Mouse (Mus musculus) heart, embryonic 13.5 days (tissue): Measurements from ENCODE around the gene Ptcd1. TPM values are rescaled to one million over a fixed set of nuclear protein-coding genes. Genes with fewer than 3 reads are reported as not detected.
A peak's percentile ranks its signal among the peaks of the same experiment; 100 is the strongest.

Source experiments
- ATAC-seq: fragments of 200-750 bp; cut with Nextera tagmentation; 2 replicates; pipeline ENCODE4 v1.8.0; 2017; ENCODE audit warnings: moderate TSS enrichment; ENCODE audit not compliant: insufficient number of reproducible peaks, low FRiP score, low TSS enrichment; ENCODE audit errors: extremely low read depth
- H3K27ac ChIP-seq: fragments of 300-500 bp; sonication (generic); replicated peaks from 2 replicates; pipeline ENCODE4 v1.5.1; 2015; ENCODE audit warnings: moderate library complexity, mild to moderate bottlenecking, inconsistent platforms
- H3K27me3 ChIP-seq: fragments of 300-500 bp; sonication (generic); replicated peaks from 2 replicates; pipeline ENCODE4 v1.6.1; 2015; ENCODE audit warnings: mild to moderate bottlenecking, inconsistent platforms
- H3K36me3 ChIP-seq: fragments of 300-500 bp; sonication (generic); 2 replicates; pipeline ENCODE4 v1.6.1; 2015; ENCODE audit warnings: mild to moderate bottlenecking, inconsistent platforms
- H3K4me1 ChIP-seq: fragments of 300-500 bp; sonication (generic); 2 replicates; pipeline ENCODE4 v1.6.1; 2015; ENCODE audit warnings: inconsistent platforms
- H3K4me2 ChIP-seq: fragments of 300-500 bp; sonication (generic); 2 replicates; pipeline ENCODE4 v1.6.1; 2015; ENCODE audit warnings: inconsistent platforms, mild to moderate bottlenecking, moderate library complexity
- H3K4me3 ChIP-seq: fragments of 300-500 bp; sonication (generic); 2 replicates; pipeline ENCODE4 v1.5.1; 2015; ENCODE audit warnings: moderate library complexity, mild to moderate bottlenecking, inconsistent platforms
- H3K9ac ChIP-seq: fragments of 300-500 bp; sonication (generic); 2 replicates; pipeline ENCODE4 v1.6.1; 2015; ENCODE audit warnings: inconsistent platforms, mild to moderate bottlenecking, moderate library complexity
- H3K9me3 ChIP-seq: fragments of 300-500 bp; sonication (generic); 2 replicates; pipeline ENCODE4 v1.6.1; 2016; ENCODE audit warnings: inconsistent platforms
- WGBS: fragments of 180-500 bp; shearing (Covaris S2); methylation state at CpG from one replicate; pipeline ENCODE4 v1.1.7; 2015; ENCODE audit warnings: mixed read lengths; 5-methylcytosine and 5-hydroxymethylcytosine counted together
- polyA plus RNA-seq: library from polyadenylated mRNA; unstranded; fragments of >200 nt; fragmentation: Nextera tagmentation; extraction: Ambion mirVana; gene quantifications from 2 replicates; pipeline ENCODE4 v1.2.1, GENCODE M21; 2015

The Ptcd1 gene
- polyA plus RNA-seq, 1 experiment from 2014 or later, result 11.6 TPM

DNA sequence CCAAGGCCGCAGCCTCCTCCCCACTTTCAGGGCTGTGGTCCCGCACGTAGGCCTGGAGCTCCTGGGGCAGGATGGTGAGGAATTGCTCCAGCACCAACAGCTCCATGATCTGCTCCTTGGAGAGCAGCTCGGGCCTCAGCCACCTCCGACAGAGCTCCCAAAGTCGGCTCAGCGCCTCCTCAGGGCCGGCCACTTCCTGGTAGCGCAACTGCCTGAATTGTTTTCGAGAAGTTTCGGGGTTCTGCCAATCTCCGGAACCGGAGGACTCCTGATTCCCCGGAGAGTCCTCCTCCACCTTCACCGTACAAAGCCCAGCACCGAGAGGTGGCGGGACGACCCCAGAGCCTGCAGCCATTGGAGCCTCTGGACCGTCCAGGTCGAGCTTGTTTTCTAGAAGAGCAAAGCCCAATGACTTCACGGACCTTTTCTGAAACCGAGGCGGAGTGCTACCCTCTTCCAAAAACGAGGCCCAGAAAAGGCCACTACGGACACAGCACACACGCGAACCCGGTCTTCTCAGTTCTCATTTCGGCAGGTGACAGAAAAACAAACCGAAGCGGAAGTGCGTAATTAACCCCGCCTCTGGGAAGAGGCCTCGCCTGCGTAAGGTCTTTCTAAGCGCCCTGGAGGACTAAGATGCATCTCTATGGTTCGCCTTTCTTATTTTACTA lies 34.5 kb upstream of the Ptcd1 start, which contains the start of gene Zkscan14:
TSS of gene Zkscan14 (minus strand) at position 548 of the 671 bp plus-strand sequence.
- H3K27me3 ChIP-seq, result no peaks in the 10 kb centered on the region
- peak within 1 kb of the TSS; percentile 54 for H3K27ac ChIP-seq
- H3K4me3 ChIP-seq, result peak within 1 kb of the TSS; percentile 61
- peak within 1 kb of the TSS; percentile 78 for H3K4me2 ChIP-seq
- no peaks in the 10 kb centered on the region for H3K9me3 ChIP-seq
- peaks cover 29% of the 10 kb centered on the region for H3K4me1 ChIP-seq
- H3K9ac ChIP-seq, result peak within 1 kb of the TSS; percentile 87
- ATAC-seq, result peak; percentile 45; the same call in 1 of the 2 replicates
- WGBS, result 1% methylated on average over 37 of the region's 37 CpGs
- H3K36me3 ChIP-seq, result peaks cover 19% of the 10 kb centered on the region

GRCm38 (mm10) chr5:145200387-145200786 lies 33.5 kb upstream of the Ptcd1 start:
- ATAC-seq, result no peak
- Histone ChIP-seq H3K9me3 (no peaks in the 10 kb centered on the region), H3K9ac (peak overlapping the region; percentile 87; the same call in 1 of the 2 replicates), H3K4me3 (peak overlapping the region; percentile 61), H3K4me1 (peaks cover 18% of the 10 kb centered on the region), H3K27me3 (no peaks in the 10 kb centered on the region), H3K4me2 (peak overlapping the region; percentile 78), H3K36me3 (peaks cover 29% of the 10 kb centered on the region), H3K27ac (no peak overlapping the region)
- WGBS, result 76% methylated on average over 7 of the region's 7 CpGs

GRCm38 (mm10) chr5:145191962-145192361 lies 25.1 kb upstream of the Ptcd1 start, which contains the start of gene Atp5j2:
Atp5j2 (minus strand) TSS chr5:145192062.
- peaks cover 32% of the 10 kb centered on the region for H3K4me1 ChIP-seq
- ATAC-seq, result no peak
- H3K27ac ChIP-seq, result peak within 1 kb of the TSS; percentile 91
- H3K27me3 ChIP-seq, result no peaks in the 10 kb centered on the region
- H3K9me3 ChIP-seq, result no peaks in the 10 kb centered on the region
- H3K9ac ChIP-seq, result peak within 1 kb of the TSS; percentile 89
- WGBS, result 83% methylated on average over 2 of the region's 2 CpGs
- H3K4me3 ChIP-seq, result peak within 1 kb of the TSS; percentile 83
- H3K4me2 ChIP-seq, result peak within 1 kb of the TSS; percentile 86
- peaks cover 59% of the 10 kb centered on the region for H3K36me3 ChIP-seq

GRCm38 (mm10) chr5:145190875-145191798 lies 24.2 kb upstream of the Ptcd1 start:
- under 1% methylated on average over 41 of the region's 41 CpGs for WGBS

DNA sequence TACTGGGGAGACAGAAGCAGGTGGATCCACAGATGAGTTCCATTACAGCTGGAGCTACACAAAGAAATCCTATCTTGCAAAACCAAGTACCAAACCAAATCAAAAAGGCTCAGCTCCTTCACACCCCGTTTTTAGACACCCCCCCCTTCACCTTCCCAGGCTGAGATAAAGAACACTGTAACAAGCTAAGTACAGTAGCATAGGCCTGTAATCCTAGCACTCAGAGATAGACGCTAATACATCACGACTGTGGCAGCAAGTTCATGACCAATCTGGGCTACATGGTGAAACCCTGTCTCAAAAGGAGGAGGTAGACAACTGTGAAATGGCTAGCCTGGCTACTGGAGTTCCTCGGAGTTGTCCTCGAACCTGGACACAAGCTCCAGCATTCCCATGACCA lies 23.5 kb upstream of the Ptcd1 start:
- Histone ChIP-seq H3K4me1 (peaks cover 32% of the 10 kb centered on the region), H3K27ac (peak overlapping the region; percentile 91), H3K27me3 (no peaks in the 10 kb centered on the region), H3K9me3 (no peaks in the 10 kb centered on the region), H3K36me3 (peaks cover 60% of the 10 kb centered on the region), H3K4me2 (peak overlapping the region; percentile 86), H3K4me3 (peak overlapping the region; percentile 83), H3K9ac (peak overlapping the region; percentile 89)
- ATAC-seq, result no peak
- WGBS, result 21% methylated on average over 5 of the region's 5 CpGs

More at GRCm38 (mm10) chr5:145190875-145191798, 24.2 kb upstream of the Ptcd1 start:
- H3K27ac ChIP-seq, result peak overlapping the region; percentile 91
- H3K4me3 ChIP-seq, result peak overlapping the region; percentile 83
- peak; percentile 80; the same call in 1 of the 2 replicates for ATAC-seq
- H3K36me3 ChIP-seq, result peaks cover 60% of the 10 kb centered on the region
- H3K27me3 ChIP-seq, result no peaks in the 10 kb centered on the region
- H3K4me1 ChIP-seq, result peaks cover 32% of the 10 kb centered on the region
- H3K9me3 ChIP-seq, result no peaks in the 10 kb centered on the region
- H3K4me2 ChIP-seq, result peak overlapping the region; percentile 86
- peak overlapping the region; percentile 89 for H3K9ac ChIP-seq

- H3K4me1 ChIP-seq, result peaks cover 32% of the 10 kb centered on the region
- no peaks in the 10 kb centered on the region for H3K27me3 ChIP-seq
- 84% methylated on average over 6 of the region's 6 CpGs for WGBS
- no peak overlapping the region for H3K27ac ChIP-seq
- peak overlapping the region; percentile 83 for H3K4me3 ChIP-seq
- ATAC-seq, result no peak
- H3K36me3 ChIP-seq, result peaks cover 60% of the 10 kb centered on the region
- peak overlapping the region; percentile 86 for H3K4me2 ChIP-seq
- H3K9ac ChIP-seq, result peak overlapping the region; percentile 89
- H3K9me3 ChIP-seq, result no peaks in the 10 kb centered on the region
Measured at GRCm38 (mm10) chr5:145189416-145189815, 22.5 kb upstream of the Ptcd1 start.

DNA sequence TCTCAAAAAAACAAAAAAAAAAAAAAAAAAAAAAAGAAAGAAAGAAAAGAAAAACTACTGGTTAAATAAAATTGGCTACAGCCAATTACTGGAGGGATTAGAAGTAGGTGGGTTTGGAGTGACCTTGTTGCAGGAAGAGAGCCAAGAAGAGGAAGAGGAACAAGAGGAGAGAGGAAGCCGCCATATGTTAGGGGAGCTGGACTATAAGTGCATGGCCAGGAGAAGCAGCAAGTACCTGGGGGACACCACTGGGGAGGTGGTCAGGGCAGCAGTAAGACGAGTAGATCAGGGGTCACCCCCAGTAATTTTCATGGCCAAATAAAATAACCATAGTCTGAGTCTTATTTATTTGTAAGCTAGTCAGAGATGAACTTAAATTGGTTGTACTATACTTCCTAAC lies 18.3 kb upstream of the Ptcd1 start:
- Histone ChIP-seq H3K27ac (no peak overlapping the region), H3K9ac (no peak overlapping the region), H3K36me3 (peaks cover 93% of the 10 kb centered on the region), H3K4me2 (no peak overlapping the region), H3K4me1 (peaks cover 21% of the 10 kb centered on the region), H3K9me3 (no peaks in the 10 kb centered on the region), H3K4me3 (no peak overlapping the region), H3K27me3 (no peaks in the 10 kb centered on the region)
- ATAC-seq, result no peak
- WGBS, result 87% methylated on average over 2 of the region's 2 CpGs

GRCm38 (mm10) chr5:145178461-145178980 lies 11.6 kb upstream of the Ptcd1 start:
- Histone ChIP-seq H3K27ac (no peak overlapping the region), H3K36me3 (peaks cover 100% of the 10 kb centered on the region), H3K9ac (no peak overlapping the region), H3K27me3 (no peaks in the 10 kb centered on the region), H3K4me1 (no peaks in the 10 kb centered on the region), H3K4me3 (no peak overlapping the region), H3K9me3 (no peaks in the 10 kb centered on the region), H3K4me2 (no peak overlapping the region)
- no peak for ATAC-seq
- WGBS, result 84% methylated on average over 18 of the region's 18 CpGs

DNA sequence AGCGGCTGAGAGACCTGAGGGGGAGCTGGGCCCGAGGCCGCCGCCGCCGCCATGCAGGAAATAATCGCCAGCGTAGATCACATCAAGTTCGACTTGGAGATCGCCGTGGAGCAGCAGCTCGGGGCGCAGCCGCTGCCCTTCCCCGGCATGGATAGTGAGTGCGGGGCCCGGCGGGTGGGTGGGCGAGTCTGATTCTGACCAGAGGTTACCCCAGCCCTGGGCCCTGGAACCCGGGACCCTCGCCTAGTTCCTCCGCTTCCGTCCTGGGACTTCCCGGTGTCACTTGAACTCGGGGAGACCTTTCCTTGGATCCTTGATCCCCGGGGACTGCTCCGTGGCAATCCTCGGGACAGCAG lies 376 bp upstream of the Ptcd1 start:
- Histone ChIP-seq H3K9ac (peak overlapping the region; percentile 99), H3K27me3 (no peaks in the 10 kb centered on the region), H3K9me3 (no peaks in the 10 kb centered on the region), H3K27ac (peak overlapping the region; percentile 92), H3K4me2 (peak overlapping the region; percentile 97), H3K36me3 (peaks cover 52% of the 10 kb centered on the region), H3K4me3 (peak overlapping the region; percentile 98), H3K4me1 (peaks cover 41% of the 10 kb centered on the region)
- no peak for ATAC-seq
- WGBS, result 1% methylated on average over 27 of the region's 28 CpGs

- WGBS, result 86% methylated on average over 15 of the region's 15 CpGs
- Histone ChIP-seq H3K27ac (no peak overlapping the region), H3K4me2 (peak overlapping the region; percentile 97), H3K4me3 (peak overlapping the region; percentile 13; the same call in 1 of the 2 replicates), H3K27me3 (no peaks in the 10 kb centered on the region), H3K9ac (peak overlapping the region; percentile 37), H3K36me3 (peaks cover 51% of the 10 kb centered on the region), H3K9me3 (no peaks in the 10 kb centered on the region), H3K4me1 (peaks cover 41% of the 10 kb centered on the region)
- ATAC-seq, result no peak
Measured at GRCm38 (mm10) chr5:145165184-145165583, 1.7 kb downstream of the Ptcd1 start.

DNA sequence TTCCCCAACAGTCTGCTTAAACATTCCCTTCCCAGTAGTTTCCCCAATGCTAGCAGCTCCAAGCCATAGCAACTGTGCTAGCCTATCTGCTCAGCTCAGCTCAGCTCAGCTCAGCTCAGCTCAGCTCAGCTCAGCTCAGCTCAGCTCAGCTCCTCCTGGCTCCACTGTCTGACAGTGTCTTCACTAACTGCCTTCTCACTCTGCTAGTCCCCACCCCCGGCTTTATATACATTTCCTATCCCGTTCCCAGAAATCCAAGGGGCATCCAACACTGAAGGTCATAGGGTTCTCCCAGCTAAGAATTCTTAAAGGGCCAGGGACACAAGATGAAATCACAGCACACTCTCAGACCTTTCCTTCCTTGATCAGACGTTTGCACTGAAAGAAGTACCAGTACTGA lies 2.2 kb downstream of the Ptcd1 start:
- Histone ChIP-seq H3K27me3 (no peaks in the 10 kb centered on the region), H3K4me2 (peak overlapping the region; percentile 97), H3K9me3 (no peaks in the 10 kb centered on the region), H3K36me3 (peaks cover 53% of the 10 kb centered on the region), H3K27ac (no peak overlapping the region), H3K9ac (peak overlapping the region; percentile 37), H3K4me1 (peaks cover 41% of the 10 kb centered on the region), H3K4me3 (peak overlapping the region; percentile 13)
- WGBS, result 49% methylated on average over 3 of the region's 3 CpGs
- no peak for ATAC-seq
